Mouse (Mus musculus) testis, adult 2 months (tissue): ENCODE measurements around the gene Etl4.

Experiments used
- CTCF ChIP-seq: fragments of 200-500 bp; IDR thresholded peaks from 2 replicates; pipeline ENCODE4 v1.5.1; 2012; ENCODE audit warnings: low read depth, mild to moderate bottlenecking, inconsistent platforms, low read length, moderate library complexity; ENCODE audit not compliant: control insufficient read depth, insufficient read depth, insufficient replicate concordance
- POLR2A ChIP-seq: fragments of 200-500 bp; IDR thresholded peaks from 2 replicates; pipeline ENCODE4 v1.6.1; 2012; ENCODE audit warnings: low read depth, mild to moderate bottlenecking, inconsistent platforms, low read length, moderate library complexity; ENCODE audit not compliant: control insufficient read depth

- no peak for TF ChIP-seq CTCF
- TF ChIP-seq POLR2A = no peak
Measured at GRCm38 (mm10) chr2:20394083-20394482, 484.5 kb downstream of the Etl4 start.
